Mouse (Mus musculus): Measurements from ENCODE around the gene Grifin.

- TF ChIP-seq CTCF (conservative IDR thresholded peaks at IDR 0.05; ENCODE audit: low read length): no peak
- TF ChIP-seq NANOG (IDR thresholded peaks at IDR 0.05; ENCODE audit: borderline replicate concordance, low read length): no peak
Observed at GRCm38 (mm10) chr5:140569032-140569595, 4.2 kb upstream of the Grifin start.
